Mouse (Mus musculus) midbrain, embryonic 16.5 days (tissue): ENCODE results near the gene Hfe2. TPM values are rescaled to one million over a fixed set of nuclear protein-coding genes. Genes with fewer than 3 reads are reported as not detected.

ENCODE experiments used
- ATAC-seq: fragments of 200-750 bp; cut with Nextera tagmentation; 2 replicates; pipeline ENCODE4 v1.8.0; 2017; ENCODE audit warnings: moderate TSS enrichment
- H3K27ac ChIP-seq: fragments of 300-500 bp; sonication (generic); 2 replicates; pipeline ENCODE4 v1.5.1; 2014; ENCODE audit warnings: mild to moderate bottlenecking, low read length, mixed read lengths
- H3K27me3 ChIP-seq: fragments of 300-500 bp; sonication (generic); 2 replicates; pipeline ENCODE4 v1.6.1; 2014; ENCODE audit warnings: low read depth, low read length, mixed read lengths; ENCODE audit not compliant: control insufficient read depth, insufficient read depth
- H3K36me3 ChIP-seq: fragments of 300-500 bp; sonication (generic); 2 replicates; pipeline ENCODE4 v1.6.1; 2014; ENCODE audit warnings: mild to moderate bottlenecking, low read length, moderate library complexity, mixed read lengths; ENCODE audit not compliant: control insufficient read depth, insufficient read depth
- H3K4me1 ChIP-seq: fragments of 300-500 bp; sonication (generic); 2 replicates; pipeline ENCODE4 v1.6.1; 2014; ENCODE audit warnings: mild to moderate bottlenecking, low read length, mixed read lengths; ENCODE audit not compliant: control insufficient read depth, insufficient read depth
- H3K4me2 ChIP-seq: fragments of 300-500 bp; sonication (generic); 2 replicates; pipeline ENCODE4 v1.6.1; 2014; ENCODE audit warnings: mild to moderate bottlenecking, low read length, mixed read lengths
- H3K4me3 ChIP-seq: fragments of 300-500 bp; sonication (generic); 2 replicates; pipeline ENCODE4 v1.5.1; 2014; ENCODE audit warnings: low read depth, mild to moderate bottlenecking, low read length, moderate library complexity, mixed read lengths
- H3K9ac ChIP-seq: fragments of 300-500 bp; sonication (generic); 2 replicates; pipeline ENCODE4 v1.6.1; 2014; ENCODE audit warnings: low read depth, low read length, mixed read lengths
- H3K9me3 ChIP-seq: fragments of 300-500 bp; sonication (generic); replicated peaks from 2 replicates; pipeline ENCODE4 v1.6.1; 2014; ENCODE audit warnings: mild to moderate bottlenecking, low read length, mixed read lengths; ENCODE audit not compliant: control insufficient read depth, poor library complexity, severe bottlenecking
- WGBS: fragments of 180-500 bp; shearing (Covaris S2); extraction: QIAGEN DNeasy Blood & Tissue Kit; methylation state at CpG from one replicate; pipeline ENCODE4 v1.1.7; 2014; 5-methylcytosine and 5-hydroxymethylcytosine counted together
- polyA plus RNA-seq: library from polyadenylated mRNA; unstranded; fragments of >200 nt; fragmentation: Nextera tagmentation; extraction: Ambion mirVana; gene quantifications from 2 replicates; pipeline ENCODE4 v1.2.1, GENCODE M21; 2015

Hfe2 gene
- polyA plus RNA-seq, 1 experiment from 2014 or later: 2.4 TPM

DNA sequence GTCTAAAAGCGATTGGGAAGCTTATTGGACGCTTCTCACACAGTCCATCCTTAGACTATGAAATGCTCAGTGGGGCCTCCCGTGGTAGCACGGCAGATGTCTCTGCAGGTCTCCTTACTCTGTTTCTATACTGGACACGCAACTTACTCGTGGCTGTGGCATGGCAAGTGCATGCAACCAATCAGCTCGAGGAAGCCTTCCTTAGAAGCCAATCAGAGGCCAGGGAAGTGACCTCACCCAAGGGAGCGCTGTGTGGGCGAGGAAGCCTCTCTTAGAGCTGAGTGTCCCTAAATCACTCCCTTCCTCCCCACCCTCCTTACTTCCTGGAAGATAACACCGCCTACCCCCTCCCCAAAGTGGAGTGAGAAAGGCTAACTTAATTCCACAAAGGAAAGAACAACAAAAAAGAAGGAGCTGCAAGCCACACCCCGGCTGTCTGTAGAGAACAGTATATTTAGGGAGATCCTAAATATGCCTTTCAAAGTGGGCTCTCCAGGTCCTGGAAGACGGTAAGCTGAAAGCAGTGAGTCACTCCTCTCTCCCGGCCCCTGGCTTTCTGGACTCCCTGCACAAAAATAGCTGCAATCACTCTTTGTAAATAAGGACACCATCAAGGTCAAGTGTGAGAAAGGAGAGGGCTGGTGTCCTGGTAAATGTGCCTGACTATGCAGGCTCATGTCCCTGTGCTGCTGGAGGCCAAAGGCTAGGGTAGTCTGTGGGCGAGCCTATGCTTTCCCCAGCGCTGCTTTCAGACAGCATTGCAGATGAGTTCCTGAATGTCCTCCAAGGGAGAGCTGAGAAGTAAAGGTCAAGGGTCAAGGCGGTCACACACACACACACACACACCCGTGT lies 51.9 kb downstream of the Hfe2 start, which contains the start of gene Gm16253:
TSS of gene Gm16253 (plus strand) at position 295 of the 852 bp plus-strand sequence.
- Histone ChIP-seq H3K27ac (peak within 1 kb of the TSS; percentile 53; the same call in 1 of the 2 replicates), H3K9me3 (no peaks in the 10 kb centered on the region), H3K4me3 (no peak within 1 kb of the TSS), H3K27me3 (0 out of 2 replicates have a peak, but pooled peaks cover 2% of the 10 kb centered on the region), H3K4me2 (peak within 1 kb of the TSS; percentile 37), H3K36me3 (no peaks in the 10 kb centered on the region), H3K4me1 (peaks cover 7% of the 10 kb centered on the region), H3K9ac (no peak within 1 kb of the TSS)
- 31% methylated on average over 17 of the region's 17 CpGs for WGBS
- ATAC-seq: peak; percentile 81

DNA sequence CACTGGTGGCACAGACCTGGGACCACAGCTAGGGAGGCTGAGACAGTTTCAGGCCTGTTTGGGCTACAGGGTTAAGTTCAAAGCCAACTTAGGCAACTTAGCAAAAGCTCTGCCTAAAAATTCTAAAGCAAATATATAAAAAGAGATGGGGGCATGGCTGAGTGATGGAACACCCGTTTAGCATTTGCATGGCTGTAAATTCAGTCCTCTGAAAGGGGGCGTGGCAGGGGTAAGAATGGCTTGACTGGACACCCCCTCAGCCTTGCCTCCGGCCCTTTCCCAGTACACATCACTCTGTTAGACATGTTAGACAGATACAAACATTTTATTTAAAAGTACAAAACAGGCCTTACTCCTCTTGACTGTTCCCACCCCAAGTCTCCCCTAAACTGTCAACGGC lies 52.6 kb downstream of the Hfe2 start:
- Histone ChIP-seq H3K27me3 (0 out of 2 replicates have a peak, but pooled peaks cover 2% of the 10 kb centered on the region), H3K4me2 (no peak overlapping the region), H3K4me3 (no peak overlapping the region), H3K9ac (no peak overlapping the region), H3K36me3 (no peaks in the 10 kb centered on the region), H3K9me3 (no peaks in the 10 kb centered on the region), H3K4me1 (peaks cover 7% of the 10 kb centered on the region), H3K27ac (no peak overlapping the region)
- 81% methylated on average over 4 of the region's 4 CpGs for WGBS
- no peak for ATAC-seq

Other genes with a start within 250 kb of the Hfe2 start
- 0.89 and 1.5 TPM in 2 replicates for gene Fcgr1, start 231.2 kb upstream of the Hfe2 start, polyA plus RNA-seq
- not detected in 2 replicates for gene BC107364, start 72.9 kb upstream of the Hfe2 start, polyA plus RNA-seq
- gene Txnip, start 32.8 kb downstream of the Hfe2 start, polyA plus RNA-seq: 41.5 and 43.5 TPM in 2 replicates
- 1.6 and 1.8 TPM in 2 replicates for gene Gm16253, start 51.8 kb downstream of the Hfe2 start, polyA plus RNA-seq
- gene Polr3gl, start 69.0 kb downstream of the Hfe2 start, polyA plus RNA-seq: 36.7 and 38.8 TPM in 2 replicates
- 16.4 and 20.6 TPM in 2 replicates for gene Ankrd34a, start 71.5 kb downstream of the Hfe2 start, polyA plus RNA-seq
- gene Lix1l, start 76.0 kb downstream of the Hfe2 start, polyA plus RNA-seq: 4.0 and 4.7 TPM in 2 replicates
- gene Rbm8a, start 104.8 kb downstream of the Hfe2 start, polyA plus RNA-seq: 118 and 123 TPM in 2 replicates
- 60.5 and 67.0 TPM in 2 replicates for gene Pex11b, start 110.2 kb downstream of the Hfe2 start, polyA plus RNA-seq
- 0.07 and 0.24 TPM in 2 replicates for gene Gm42957, start 110.3 kb downstream of the Hfe2 start, polyA plus RNA-seq
- 1.1 and 1.2 TPM in 2 replicates for gene Itga10, start 120.4 kb downstream of the Hfe2 start, polyA plus RNA-seq
- 2.9 and 3.2 TPM in 2 replicates for gene Ankrd35, start 145.0 kb downstream of the Hfe2 start, polyA plus RNA-seq
- gene Pias3, start 171.2 kb downstream of the Hfe2 start, polyA plus RNA-seq: 38.7 and 41.6 TPM in 2 replicates
- 16.0 and 17.2 TPM in 2 replicates for gene Nudt17, start 183.4 kb downstream of the Hfe2 start, polyA plus RNA-seq
- gene Polr3c, start 202.5 kb downstream of the Hfe2 start, polyA plus RNA-seq: 33.3 and 34.0 TPM in 2 replicates
- gene Rnf115, start 202.5 kb downstream of the Hfe2 start, polyA plus RNA-seq: 71.4 and 75.8 TPM in 2 replicates